ENCODE assay signal across 8 mouse cellular contexts in the genomic region with DNA sequence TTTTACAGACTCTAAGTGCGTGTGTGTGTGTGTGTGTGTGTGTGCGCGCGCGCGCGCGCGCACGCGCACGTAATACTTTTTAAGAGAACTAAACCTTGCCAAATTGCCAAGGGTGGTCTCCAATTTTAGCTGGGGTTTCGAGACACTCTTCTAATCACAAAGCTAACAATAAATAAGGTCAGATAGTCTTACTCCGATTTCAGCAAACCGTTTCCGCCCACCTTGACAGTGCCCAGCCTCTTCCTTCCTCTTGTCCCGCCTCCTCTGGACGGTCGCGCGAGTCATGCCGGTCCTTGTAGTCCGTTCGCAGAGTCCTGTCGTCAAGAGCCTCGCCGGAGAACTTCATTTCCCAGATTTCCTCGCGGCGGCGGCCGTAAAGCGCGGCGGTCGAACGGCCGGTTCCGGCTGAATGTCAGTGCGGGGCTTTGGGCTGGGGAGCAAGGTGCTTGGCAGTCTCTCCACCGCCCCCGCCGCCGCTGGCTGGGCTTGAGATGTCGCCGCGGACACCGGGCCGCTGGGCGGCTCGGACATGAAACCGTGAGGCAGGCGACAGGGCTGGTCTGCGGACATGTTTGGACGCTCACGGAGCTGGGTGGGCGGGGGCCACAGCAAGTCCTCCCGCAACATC. TPM values are rescaled to one million over a fixed set of nuclear protein-coding genes. Genes with fewer than 3 reads are reported as not detected.
A peak's percentile ranks its signal among the peaks of the same experiment; 100 is the strongest.
DNase-seq lines count a peak whose midpoint lies in the region; ATAC-seq and TF ChIP-seq lines count a peak whose summit lies in the region.

A gene (plus strand): TSS at position 345 of the 628 bp plus-strand sequence.

- 0 out of 2 replicates have a peak within 1 kb of the TSS, but pooled peaks have one; percentile 8 for H3K27ac ChIP-seq in cortical plate, adult 2 months (ENCODE audit: insufficient read depth, low read length)

- peak; percentile 79 for ATAC-seq in activated CD4-positive, CD25-positive, alpha-beta regulatory T cell, adult 4 months

- no peaks in the 10 kb centered on the region for H3K27me3 ChIP-seq in megakaryocyte, embryonic 14.5 days (replicated peaks)

- DNase-seq in gastrocnemius, adult 8-10 months (ENCODE audit: low spot score in 2 of 2): peak; percentile 92 to 95
- DNase-seq in hindlimb bud, embryonic 11.5 days (ENCODE audit: extremely low spot score, low read depth, low spot score): peak; percentile 81
- DNase-seq in left cerebral cortex, adult 8-10 months (ENCODE audit: low spot score in 2 of 2): peak; percentile 94 to 96
- peak; percentile 98 to 99 for DNase-seq in right cerebral cortex, postnatal 10 days (ENCODE audit: low spot score in 2 of 2)
- peak; percentile 92 for DNase-seq in urinary bladder, postnatal 25 days (ENCODE audit: low spot score)

- H3K9me3 ChIP-seq in megakaryocyte, embryonic 14.5 days: no peaks in the 10 kb centered on the region

- peak; percentile 68 for TF ChIP-seq POLR2A in cortical plate, adult 2 months (IDR thresholded peaks at IDR 0.05; ENCODE audit: extremely low read depth, insufficient read depth, low read length)

- H3K36me3 ChIP-seq in megakaryocyte, embryonic 14.5 days (replicated peaks; ENCODE audit: low read length): peaks cover 22% of the 10 kb centered on the region

- no peak for TF ChIP-seq CTCF in cortical plate, adult 2 months (IDR thresholded peaks at IDR 0.05; ENCODE audit: extremely low read depth, insufficient read depth, low read length)

- H3K4me3 ChIP-seq in cortical plate, adult 2 months (ENCODE audit: insufficient read depth, low read length): peak within 1 kb of the TSS; percentile 89
- peak within 1 kb of the TSS; percentile 98 for H3K4me3 ChIP-seq in megakaryocyte, embryonic 14.5 days (replicated peaks)

- H3K4me1 ChIP-seq in cortical plate, adult 2 months (ENCODE audit: control insufficient read depth, insufficient read depth, low read length): peaks cover 14% of the 10 kb centered on the region
- peaks cover 75% of the 10 kb centered on the region for H3K4me1 ChIP-seq in megakaryocyte, embryonic 14.5 days

RNA-seq across cellular contexts. Expression of the gene that starts here (rescaled TPM):
- polyA plus RNA-seq in activated CD4-positive, CD25-positive, alpha-beta regulatory T cell, adult 4 months (2017; shearing (Covaris generic)): 1 to 10 TPM; 7.0 to 7.8 TPM
- 46.2 and 49.3 TPM in 2 replicates for polyA plus RNA-seq in cortical plate, adult 2 months (2012; rRNA removed)
- total RNA-seq in gastrocnemius, adult 8-10 months (2022): 10 to 100 TPM; 55.6 to 90.9 (median 70.4) TPM
- total RNA-seq in left cerebral cortex, adult 8-10 months (2022): 10 to 100 TPM; 89.8 to 97.2 (median 91.2) TPM
- 10.4 and 13.5 TPM in 2 replicates for polyA plus RNA-seq in megakaryocyte, embryonic 14.5 days (2012; ENCODE audit: insufficient read depth, low replicate concordance)

Comparison
In these comparisons a context has a peak if more than half of its experiments do, and no peak if none do; other contexts are left out.
1. Peak in every context shown above with its lines: DNase-seq, ATAC-seq, H3K4me3 ChIP-seq and H3K27ac ChIP-seq.